Mouse (Mus musculus) liver, adult 2 months (tissue): ENCODE measurements around the gene Paxip1. TPM values are rescaled to one million over a fixed set of nuclear protein-coding genes. Genes with fewer than 3 reads are reported as not detected.

ENCODE experiments used
- DNase-seq: peaks from one replicate; pipeline ENCODE4 v3.0.0-alpha.2; 2011; ENCODE audit warnings: low read depth, low spot score; ENCODE audit errors: extremely low read depth
- H3K27ac ChIP-seq: fragments of 200-500 bp; replicated peaks from 2 replicates; pipeline ENCODE4 v1.5.1; 2012; ENCODE audit warnings: low read depth, mild to moderate bottlenecking, control low read depth, inconsistent platforms, low read length; ENCODE audit not compliant: insufficient read depth
- H3K27me3 ChIP-seq: fragments of 200-500 bp; 2 replicates; pipeline ENCODE4 v1.6.1; 2012; ENCODE audit warnings: mild to moderate bottlenecking, moderate library complexity, low read length, inconsistent platforms; ENCODE audit not compliant: control insufficient read depth, insufficient read depth
- H3K36me3 ChIP-seq: fragments of 200-500 bp; 2 replicates; pipeline ENCODE4 v1.6.1; 2012; ENCODE audit warnings: low read length, inconsistent platforms; ENCODE audit not compliant: control insufficient read depth, insufficient read depth
- H3K4me1 ChIP-seq: fragments of 200-500 bp; 2 replicates; pipeline ENCODE4 v1.6.1; 2011; ENCODE audit warnings: low read length; ENCODE audit not compliant: control insufficient read depth, insufficient read depth
- H3K4me3 ChIP-seq: fragments of 200-500 bp; 2 replicates; pipeline ENCODE4 v1.5.1; 2011; ENCODE audit warnings: low read depth, mild to moderate bottlenecking, control low read depth, low read length, moderate library complexity; ENCODE audit not compliant: insufficient read depth
- H3K79me2 ChIP-seq: fragments of 200-500 bp; 2 replicates; pipeline ENCODE4 v1.6.1; 2012; ENCODE audit warnings: inconsistent platforms, mild to moderate bottlenecking, low read length, moderate library complexity; ENCODE audit not compliant: control insufficient read depth, insufficient read depth
- H3K9ac ChIP-seq: fragments of 200-500 bp; 2 replicates; pipeline ENCODE4 v1.6.1; 2012; ENCODE audit warnings: low read depth, mild to moderate bottlenecking, control low read depth, inconsistent platforms, low read length
- CTCF ChIP-seq: fragments of 200-500 bp; IDR thresholded peaks from 2 replicates; pipeline ENCODE4 v1.5.1; 2011; ENCODE audit warnings: low read depth, low read length, control low read depth
- POLR2A ChIP-seq: fragments of 200-500 bp; IDR thresholded peaks from 2 replicates; pipeline ENCODE4 v1.6.1; 2011; ENCODE audit warnings: low read length, control low read depth; ENCODE audit not compliant: insufficient read depth; ENCODE audit errors: extremely low read depth
- WGBS: fragments of 180-500 bp; shearing (Covaris S2); methylation state at CpG from one replicate; pipeline ENCODE4 v1.1.7; 2018; 5-methylcytosine and 5-hydroxymethylcytosine counted together
- polyA plus RNA-seq: library from polyadenylated mRNA; depleted of rRNA; stranded (reverse); fragments of >200 nt; gene quantifications from 2 replicates; pipeline ENCODE4 v1.2.3, GENCODE M21; 2012; rRNA removed
- total RNA-seq: library from RNA; depleted of rRNA; stranded (reverse); fragments of >200 nt; gene quantifications from 2 replicates; pipeline ENCODE4 v1.2.3, GENCODE M21; 2014; rRNA removed

The Paxip1 gene
- total and polyA plus RNA-seq, 2 experiments, result 8.0 to 12.4 TPM

GRCm38 (mm10) chr5:27708209-27708608, 83.3 kb downstream of the Paxip1 start:
- Histone ChIP-seq H3K36me3 (no peaks in the 10 kb centered on the region), H3K9ac (no peak overlapping the region), H3K27ac (no peak overlapping the region), H3K27me3 (no peaks in the 10 kb centered on the region), H3K4me3 (no peak overlapping the region), H3K4me1 (no peaks in the 10 kb centered on the region), H3K79me2 (no peaks in the 10 kb centered on the region)
- 11% methylated on average over 6 of the region's 6 CpGs for WGBS
- TF ChIP-seq CTCF (no peak), POLR2A (no peak)
- no peak for DNase-seq

GRCm38 (mm10) chr5:27707283-27707682, 84.2 kb downstream of the Paxip1 start:
- Histone ChIP-seq H3K36me3 (no peaks in the 10 kb centered on the region), H3K27ac (no peak overlapping the region), H3K9ac (no peak overlapping the region), H3K4me3 (no peak overlapping the region), H3K4me1 (no peaks in the 10 kb centered on the region), H3K79me2 (no peaks in the 10 kb centered on the region), H3K27me3 (no peaks in the 10 kb centered on the region)
- no peak for DNase-seq
- TF ChIP-seq POLR2A, result no peak
- no peak for TF ChIP-seq CTCF

- Histone ChIP-seq H3K9ac (no peak overlapping the region), H3K27me3 (no peaks in the 10 kb centered on the region), H3K4me1 (no peaks in the 10 kb centered on the region), H3K36me3 (no peaks in the 10 kb centered on the region), H3K4me3 (no peak overlapping the region), H3K79me2 (no peaks in the 10 kb centered on the region), H3K27ac (no peak overlapping the region)
- no peak for TF ChIP-seq POLR2A
- no peak for TF ChIP-seq CTCF
- WGBS, result 37% methylated on average over 6 of the region's 6 CpGs
- DNase-seq, result no peak
Observed at GRCm38 (mm10) chr5:27706551-27706950, 84.9 kb downstream of the Paxip1 start.

GRCm38 (mm10) chr5:27705020-27705419, 86.5 kb downstream of the Paxip1 start:
- no peak overlapping the region for H3K27ac ChIP-seq
- TF ChIP-seq POLR2A (no peak), CTCF (no peak)
- no peaks in the 10 kb centered on the region for H3K27me3 ChIP-seq
- no peak overlapping the region for H3K4me3 ChIP-seq
- no peak overlapping the region for H3K9ac ChIP-seq
- no peak for DNase-seq
- no peaks in the 10 kb centered on the region for H3K79me2 ChIP-seq
- H3K4me1 ChIP-seq, result no peaks in the 10 kb centered on the region
- H3K36me3 ChIP-seq, result no peaks in the 10 kb centered on the region

DNA sequence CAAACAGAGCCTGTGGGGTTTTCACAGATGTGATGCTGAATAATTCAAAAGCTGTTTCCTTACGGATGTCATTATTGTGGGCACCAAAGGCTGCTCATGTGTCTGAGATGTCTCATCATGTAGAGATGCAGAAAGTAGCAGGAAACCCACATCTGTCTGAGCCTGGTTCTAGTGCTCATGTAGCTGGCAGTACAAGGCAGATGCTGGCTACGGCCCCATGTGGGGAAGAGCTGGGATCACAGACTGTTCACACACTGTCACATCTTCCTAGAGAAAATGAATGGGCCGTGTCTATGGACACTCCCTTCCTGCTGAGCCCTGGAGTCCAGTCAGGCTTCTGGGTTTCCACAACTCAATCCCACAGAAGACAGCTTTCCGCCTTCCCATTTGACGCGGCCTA, 89.0 kb downstream of the Paxip1 start:
- WGBS, result 91% methylated on average over 6 of the region's 6 CpGs

More for the DNA sequence above, 89.0 kb downstream of the Paxip1 start:
- H3K36me3 ChIP-seq, result no peaks in the 10 kb centered on the region
- TF ChIP-seq POLR2A (no peak), CTCF (no peak)
- no peaks in the 10 kb centered on the region for H3K4me1 ChIP-seq
- H3K9ac ChIP-seq, result no peak overlapping the region
- no peaks in the 10 kb centered on the region for H3K27me3 ChIP-seq
- no peak overlapping the region for H3K27ac ChIP-seq
- no peaks in the 10 kb centered on the region for H3K79me2 ChIP-seq
- no peak for DNase-seq
- H3K4me3 ChIP-seq, result no peak overlapping the region

Other genes with a start within 250 kb of the Paxip1 start
- not detected in 2 replicates for gene Htr5a, start 50.5 kb upstream of the Paxip1 start, total RNA-seq
- gene Htr5a, start 50.5 kb upstream of the Paxip1 start, polyA plus RNA-seq, result not detected in 2 replicates